Mouse (Mus musculus) limb, embryonic 10.5 days (tissue): ENCODE measurements around the gene Ttc22. TPM values are rescaled to one million over a fixed set of nuclear protein-coding genes. Genes with fewer than 3 reads are reported as not detected.

Source experiments
- DNase-seq: peaks from one replicate; pipeline ENCODE4 v3.0.0-alpha.2; 2017; ENCODE audit warnings: low spot score
- H3K27ac ChIP-seq: fragments of 300-500 bp; sonication (generic); 2 replicates; pipeline ENCODE4 v1.5.1; 2016; ENCODE audit warnings: mild to moderate bottlenecking
- H3K27me3 ChIP-seq: fragments of 300-500 bp; sonication (generic); 2 replicates; pipeline ENCODE4 v1.6.1; 2016; ENCODE audit warnings: low read depth, mild to moderate bottlenecking; ENCODE audit not compliant: poor library complexity, severe bottlenecking
- H3K36me3 ChIP-seq: fragments of 300-500 bp; sonication (generic); 2 replicates; pipeline ENCODE4 v1.6.1; 2016; ENCODE audit warnings: mild to moderate bottlenecking, moderate library complexity
- H3K4me1 ChIP-seq: fragments of 300-500 bp; sonication (generic); 2 replicates; pipeline ENCODE4 v1.6.1; 2016
- H3K4me3 ChIP-seq: fragments of 300-500 bp; sonication (generic); 2 replicates; pipeline ENCODE4 v1.5.1; 2016; ENCODE audit warnings: mild to moderate bottlenecking, moderate library complexity
- H3K9me3 ChIP-seq: fragments of 300-500 bp; sonication (generic); replicated peaks from 2 replicates; pipeline ENCODE4 v1.6.1; 2016; ENCODE audit warnings: mild to moderate bottlenecking
- WGBS: fragments of 180-500 bp; shearing (Covaris S2); methylation state at CpG from one replicate; pipeline ENCODE4 v1.1.7; 2016; 5-methylcytosine and 5-hydroxymethylcytosine counted together
- polyA plus RNA-seq: library from polyadenylated mRNA; unstranded; fragments of >200 nt; fragmentation: Nextera tagmentation; extraction: Ambion mirVana; gene quantifications from 2 replicates; pipeline ENCODE4 v1.2.1, GENCODE M21; 2016

Ttc22 gene
- 0.14 TPM in 1 of 2 replicates, not detected in the other for polyA plus RNA-seq

DNA sequence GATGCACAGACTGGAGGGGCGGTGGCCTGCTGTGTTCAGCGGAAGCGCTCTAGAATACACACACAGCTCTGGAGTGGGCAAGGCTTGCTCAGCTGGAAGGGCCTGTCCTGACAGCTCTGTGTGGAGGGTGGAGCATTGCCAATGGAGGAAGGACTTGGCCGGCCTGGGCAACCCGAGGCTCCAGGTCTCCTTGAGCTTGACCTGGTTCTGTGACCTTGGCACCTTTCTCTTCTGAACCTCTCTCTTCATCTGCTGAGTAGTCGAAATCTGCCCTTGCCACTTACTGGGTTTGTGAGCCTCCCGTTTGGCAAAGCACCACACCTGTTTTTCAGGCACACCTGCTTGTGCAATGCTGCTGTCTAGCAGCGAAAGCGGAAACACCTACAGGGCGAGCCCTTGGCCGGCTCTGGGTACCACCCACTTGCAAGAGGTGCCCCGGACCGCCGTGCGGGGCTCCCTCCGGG is at the start of gene Ttc22:
TSS of gene Ttc22 (plus strand) at position 403 of the 464 bp plus-strand sequence.
- no peak for DNase-seq
- WGBS, result 26% methylated on average over 16 of the region's 16 CpGs
- H3K4me1 ChIP-seq, result peaks cover 35% of the 10 kb centered on the region
- H3K4me3 ChIP-seq, result no peak within 1 kb of the TSS; the same call in 1 of the 2 replicates
- H3K36me3 ChIP-seq, result no peaks in the 10 kb centered on the region
- H3K27me3 ChIP-seq, result peaks cover 79% of the 10 kb centered on the region
- H3K9me3 ChIP-seq, result no peaks in the 10 kb centered on the region
- H3K27ac ChIP-seq, result no peak within 1 kb of the TSS

DNA sequence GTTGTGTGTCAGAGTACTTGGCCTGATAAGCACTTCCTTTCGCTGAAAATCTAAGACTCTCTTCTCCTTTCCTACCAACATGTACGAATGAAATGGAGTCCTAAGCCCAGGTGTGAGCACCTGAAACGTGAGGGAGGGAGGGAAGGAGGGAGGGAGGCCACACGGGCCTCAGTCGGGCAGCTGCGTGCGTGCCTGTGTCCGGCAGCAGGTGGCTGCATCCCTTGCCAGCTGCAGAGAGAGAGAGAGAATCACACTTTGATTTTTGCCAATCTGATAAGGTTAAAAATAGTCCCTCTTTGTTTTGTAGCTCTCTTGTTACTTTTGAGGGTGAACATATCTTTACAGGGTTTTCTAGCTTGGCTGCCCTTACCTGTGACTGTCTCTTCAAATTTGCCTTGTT is 47.2 kb upstream of the Ttc22 start:
- Histone ChIP-seq H3K27ac (no peak overlapping the region), H3K9me3 (no peaks in the 10 kb centered on the region), H3K4me3 (no peak overlapping the region), H3K27me3 (no peaks in the 10 kb centered on the region), H3K36me3 (peaks cover 100% of the 10 kb centered on the region), H3K4me1 (peaks cover 10% of the 10 kb centered on the region; the same call in 1 of the 2 replicates)
- DNase-seq, result no peak
- WGBS, result 92% methylated on average over 8 of the region's 8 CpGs

- Histone ChIP-seq H3K4me1 (peaks cover 10% of the 10 kb centered on the region; the same call in 1 of the 2 replicates), H3K9me3 (no peaks in the 10 kb centered on the region), H3K27ac (no peak overlapping the region), H3K27me3 (no peaks in the 10 kb centered on the region), H3K4me3 (no peak overlapping the region), H3K36me3 (peaks cover 100% of the 10 kb centered on the region)
- no peak for DNase-seq
- WGBS, result 90% methylated on average over 7 of the region's 7 CpGs
These were observed 44.7 kb upstream of the Ttc22 start for GRCm38 (mm10) chr4:106577511-106577910.

- Histone ChIP-seq H3K27ac (no peak overlapping the region), H3K9me3 (no peaks in the 10 kb centered on the region), H3K36me3 (peaks cover 100% of the 10 kb centered on the region), H3K4me1 (peaks cover 5% of the 10 kb centered on the region; the same call in 1 of the 2 replicates), H3K27me3 (no peaks in the 10 kb centered on the region), H3K4me3 (no peak overlapping the region)
- DNase-seq, result no peak
- 90% methylated on average over 14 of the region's 14 CpGs for WGBS
These were observed 40.9 kb upstream of the Ttc22 start for GRCm38 (mm10) chr4:106581176-106581864.

- DNase-seq, result no peak
- no peaks in the 10 kb centered on the region for H3K9me3 ChIP-seq
- 93% methylated on average over 15 of the region's 15 CpGs for WGBS
- H3K27ac ChIP-seq, result no peak overlapping the region
- peaks cover 100% of the 10 kb centered on the region for H3K36me3 ChIP-seq
- no peaks in the 10 kb centered on the region for H3K27me3 ChIP-seq
- H3K4me1 ChIP-seq, result 0 out of 2 replicates have a peak, but pooled peaks cover under 1% of the 10 kb centered on the region
- H3K4me3 ChIP-seq, result no peak overlapping the region
These were observed 40.4 kb upstream of the Ttc22 start for GRCm38 (mm10) chr4:106581865-106582204.

- H3K27ac ChIP-seq, result no peak overlapping the region
- H3K4me3 ChIP-seq, result no peak overlapping the region
- peaks cover 100% of the 10 kb centered on the region for H3K36me3 ChIP-seq
- no peaks in the 10 kb centered on the region for H3K9me3 ChIP-seq
- no peak for DNase-seq
- H3K4me1 ChIP-seq, result no peaks in the 10 kb centered on the region
- WGBS, result 85% methylated on average over 12 of the region's 12 CpGs
- H3K27me3 ChIP-seq, result no peaks in the 10 kb centered on the region
These were observed 39.6 kb upstream of the Ttc22 start for GRCm38 (mm10) chr4:106582428-106583153.

- Histone ChIP-seq H3K4me3 (no peak overlapping the region), H3K27me3 (no peaks in the 10 kb centered on the region), H3K9me3 (no peaks in the 10 kb centered on the region), H3K4me1 (no peaks in the 10 kb centered on the region), H3K36me3 (peaks cover 100% of the 10 kb centered on the region), H3K27ac (no peak overlapping the region)
- WGBS, result 96% methylated on average over 4 of the region's 4 CpGs
- DNase-seq, result no peak
These were observed 37.6 kb upstream of the Ttc22 start for GRCm38 (mm10) chr4:106584665-106585064.

- Histone ChIP-seq H3K27ac (no peak overlapping the region), H3K27me3 (no peaks in the 10 kb centered on the region), H3K4me1 (no peaks in the 10 kb centered on the region), H3K4me3 (no peak overlapping the region), H3K9me3 (no peaks in the 10 kb centered on the region), H3K36me3 (peaks cover 94% of the 10 kb centered on the region)
- WGBS, result 96% methylated on average over 6 of the region's 6 CpGs
- no peak for DNase-seq
These were observed 35.2 kb upstream of the Ttc22 start for GRCm38 (mm10) chr4:106587075-106587474.

- Histone ChIP-seq H3K4me1 (no peaks in the 10 kb centered on the region), H3K27me3 (no peaks in the 10 kb centered on the region), H3K9me3 (no peaks in the 10 kb centered on the region), H3K4me3 (no peak overlapping the region), H3K27ac (no peak overlapping the region), H3K36me3 (peaks cover 64% of the 10 kb centered on the region)
- 74% methylated on average over 9 of the region's 9 CpGs for WGBS
- DNase-seq, result no peak
These were observed 32.1 kb upstream of the Ttc22 start for GRCm38 (mm10) chr4:106590142-106590541.

GRCm38 (mm10) chr4:106590871-106591270 is 31.4 kb upstream of the Ttc22 start:
- no peaks in the 10 kb centered on the region for H3K9me3 ChIP-seq
- 87% methylated on average over 9 of the region's 9 CpGs for WGBS
- DNase-seq, result no peak
- peaks cover 56% of the 10 kb centered on the region for H3K36me3 ChIP-seq
- no peak overlapping the region for H3K27ac ChIP-seq
- H3K4me1 ChIP-seq, result no peaks in the 10 kb centered on the region
- no peak overlapping the region for H3K4me3 ChIP-seq
- no peaks in the 10 kb centered on the region for H3K27me3 ChIP-seq

GRCm38 (mm10) chr4:106593636-106594035 is 28.6 kb upstream of the Ttc22 start:
- Histone ChIP-seq H3K4me3 (no peak overlapping the region), H3K4me1 (no peaks in the 10 kb centered on the region), H3K9me3 (no peaks in the 10 kb centered on the region), H3K27ac (no peak overlapping the region), H3K36me3 (peaks cover 29% of the 10 kb centered on the region), H3K27me3 (no peaks in the 10 kb centered on the region)
- DNase-seq, result no peak
- 59% methylated on average over 7 of the region's 7 CpGs for WGBS

DNA sequence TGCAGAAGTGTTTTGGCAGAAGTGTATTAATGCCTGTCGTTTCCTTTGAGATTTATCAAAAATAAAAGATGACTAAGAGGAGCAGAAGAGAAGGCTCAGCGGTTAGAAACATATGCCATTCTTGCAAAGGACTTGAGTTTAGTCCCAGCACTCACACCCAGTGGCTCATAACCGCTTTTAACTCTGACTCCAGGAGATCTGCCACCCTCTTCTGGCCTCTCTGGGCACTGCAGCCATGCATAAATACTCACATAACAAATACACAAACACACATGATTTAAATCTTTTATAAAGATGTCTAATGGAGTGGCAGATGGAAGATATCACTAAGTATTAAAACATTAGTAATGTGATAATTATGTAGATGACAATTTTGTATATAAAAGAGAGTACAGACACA is 26.0 kb upstream of the Ttc22 start:
- Histone ChIP-seq H3K27ac (no peak overlapping the region), H3K36me3 (peaks cover 3% of the 10 kb centered on the region), H3K4me3 (no peak overlapping the region), H3K9me3 (no peaks in the 10 kb centered on the region), H3K27me3 (no peaks in the 10 kb centered on the region), H3K4me1 (no peaks in the 10 kb centered on the region)
- 61% methylated on average over 3 of the region's 3 CpGs for WGBS
- DNase-seq, result no peak

DNA sequence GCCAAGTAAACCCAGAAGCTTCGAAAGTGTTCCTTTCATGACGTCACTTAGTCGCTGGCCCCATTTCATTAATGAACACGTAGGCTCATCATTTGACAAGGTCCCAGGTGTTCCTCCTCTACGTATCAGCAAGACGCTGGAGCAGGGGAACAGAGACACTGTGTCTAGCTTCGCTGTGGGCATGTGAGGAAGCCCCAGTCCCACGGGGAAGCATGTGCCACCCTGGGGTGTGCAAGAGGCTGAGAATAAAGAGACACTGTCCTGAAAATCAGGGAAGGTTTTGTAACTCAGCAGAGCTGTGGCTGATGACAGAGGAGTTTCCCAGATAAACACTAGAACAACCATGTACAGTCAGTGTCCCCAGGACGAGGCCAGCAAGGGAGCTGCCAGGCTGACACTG is 25.2 kb upstream of the Ttc22 start:
- WGBS, result 84% methylated on average over 9 of the region's 9 CpGs
- no peaks in the 10 kb centered on the region for H3K9me3 ChIP-seq
- DNase-seq, result no peak
- H3K27ac ChIP-seq, result no peak overlapping the region
- no peaks in the 10 kb centered on the region for H3K4me1 ChIP-seq
- no peaks in the 10 kb centered on the region for H3K36me3 ChIP-seq
- no peaks in the 10 kb centered on the region for H3K27me3 ChIP-seq
- no peak overlapping the region for H3K4me3 ChIP-seq
